Mouse (Mus musculus) layer of hippocampus, postnatal 14 days (tissue): ENCODE measurements around the gene Pcid2. TPM values are rescaled to one million over a fixed set of nuclear protein-coding genes. Genes with fewer than 3 reads are reported as not detected.

Experiments
- DNase-seq, 2 experiments: peaks; one replicate each; pipeline ENCODE4 v3.0.0; 2021 to 2022; ENCODE audit warnings: low spot score in 2 of 2, mixed read lengths in 1 of 2
- long read RNA-seq, 2 experiments: library from polyadenylated mRNA; stranded (forward); transcript quantifications; one replicate each; pipeline ENCODE4 v2.0.0; 2021
- total RNA-seq, 2 experiments: library from RNA; stranded (reverse); gene quantifications; 2 replicates each; pipeline ENCODE4 v1.2.3; 2021

Pcid2 gene
- total RNA-seq, result 10 to 100 TPM; 25.2 TPM
- long read RNA-seq, experiment 1, transcript Pcid2-201 (14 exons, 2,860 nt), result major isoform, 27 of 29 reads
- long read RNA-seq, experiment 1, partial matches to known transcripts, result 1 of 29 reads
- long read RNA-seq, experiment 1, other reads (novel, unspliced or antisense), result 1 of 29 reads
- long read RNA-seq, experiment 2, transcript Pcid2-201 (14 exons, 2,860 nt), result major isoform, 21 of 28 reads
- long read RNA-seq, experiment 2, partial matches to known transcripts, result 2 of 28 reads
- long read RNA-seq, experiment 2, other reads (novel, unspliced or antisense), result 5 of 28 reads

DNA sequence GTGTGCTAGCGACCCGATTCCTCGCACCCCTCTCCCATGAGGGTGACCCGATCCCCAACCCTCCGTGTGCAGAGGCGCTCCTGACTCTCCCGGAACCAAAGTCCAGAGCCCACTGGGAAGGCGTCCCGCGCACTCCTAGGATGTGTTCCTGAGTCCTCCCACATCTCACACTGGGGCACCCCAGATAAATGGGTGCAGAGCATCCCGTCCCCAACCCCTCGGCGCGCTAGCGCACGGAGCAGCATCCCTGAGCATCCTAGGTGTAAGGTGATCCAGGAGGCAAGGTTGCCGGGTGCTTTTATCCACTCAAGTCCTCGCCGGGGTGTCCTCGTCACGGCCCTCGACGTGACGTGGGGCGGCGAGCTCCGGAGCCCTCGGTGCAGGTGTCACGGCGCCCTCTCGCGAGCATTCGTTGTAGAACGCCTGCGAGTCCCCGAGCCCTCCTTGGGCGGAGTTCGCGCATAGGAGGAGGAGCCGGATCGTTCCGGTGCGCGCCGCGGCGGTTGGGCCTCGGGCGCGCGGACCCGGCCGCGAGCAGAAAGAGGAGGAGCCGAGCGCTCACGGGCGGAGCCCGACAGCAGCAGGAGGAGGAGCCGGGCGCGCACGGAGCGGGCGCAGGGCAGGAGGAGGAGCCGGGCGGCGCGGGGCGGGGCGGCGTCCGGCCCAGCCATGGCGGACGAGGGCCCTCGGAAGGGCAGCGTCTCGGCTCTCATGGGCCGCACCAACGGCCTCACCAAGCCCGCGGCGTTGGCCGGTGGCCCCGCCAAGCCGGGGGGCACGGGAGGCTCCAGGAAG lies at the start of gene Pcid2, which contains the start of gene Cul4a:
Pcid2 (minus strand) TSS at position 373 of the 795 bp plus-strand sequence.
Cul4a (plus strand) TSS at position 535 of the 795 bp plus-strand sequence.
- DNase-seq, result peak; percentile 95 to 97

DNA sequence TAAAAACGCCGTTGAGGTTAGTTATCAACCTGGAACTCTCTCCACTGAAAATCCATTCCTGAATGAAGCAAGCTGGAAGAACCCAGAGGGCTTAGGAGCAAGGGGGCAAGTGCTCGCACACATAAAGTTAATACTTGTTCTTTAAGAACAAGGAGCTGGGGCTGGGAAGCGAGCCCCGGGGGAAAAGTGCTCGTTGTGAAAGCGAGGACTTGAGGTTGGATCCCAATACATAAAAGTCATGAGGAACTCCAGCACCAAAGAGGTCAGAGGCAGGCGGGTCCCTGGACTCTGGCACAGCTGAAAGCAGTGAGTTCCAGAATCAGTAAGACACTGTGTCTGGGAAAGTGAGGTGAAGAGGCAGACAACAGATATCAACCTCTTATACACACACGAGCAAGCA lies 48.8 kb upstream of the Pcid2 start:
- DNase-seq, result no peak

DNA sequence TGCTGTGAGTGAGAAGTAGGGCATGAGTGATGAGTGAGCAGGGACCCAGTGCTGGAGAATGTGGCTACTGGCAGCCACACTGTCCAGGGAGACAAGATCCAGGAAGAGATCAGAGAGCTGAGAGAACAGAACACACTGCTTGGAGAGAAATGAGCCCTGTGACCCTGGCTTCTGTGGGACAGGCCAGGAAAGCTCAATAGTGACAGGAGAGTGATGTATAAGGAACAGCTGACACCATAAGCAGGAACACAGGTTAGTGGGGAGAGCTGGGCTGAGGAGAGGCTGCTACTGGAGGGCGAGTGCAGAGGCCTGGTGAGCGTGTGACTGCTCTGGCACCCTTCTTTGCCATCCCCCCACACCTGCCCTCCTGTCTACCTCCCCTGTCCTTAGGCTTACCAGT lies 45.7 kb upstream of the Pcid2 start:
- no peak for DNase-seq

DNA sequence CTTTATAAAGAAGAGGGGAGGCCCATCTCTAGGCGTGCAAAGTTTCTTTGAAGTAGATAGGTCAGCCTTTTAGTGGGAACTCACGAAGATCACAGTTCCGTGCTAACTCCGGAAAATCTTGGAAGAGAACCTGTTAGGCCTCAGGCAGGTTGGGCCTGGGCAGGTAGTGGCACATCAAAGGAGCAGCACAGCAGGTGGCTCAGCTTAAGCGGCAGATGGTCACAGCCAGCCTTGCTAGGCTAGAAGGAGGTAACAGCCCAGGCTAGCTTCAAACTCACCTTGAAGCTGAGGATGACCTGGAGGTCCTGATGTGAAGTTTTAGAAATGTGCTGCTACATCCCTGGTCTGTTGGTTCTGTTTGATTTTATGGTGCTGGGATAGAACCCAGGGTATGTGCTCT lies 44.6 kb upstream of the Pcid2 start:
- DNase-seq, result no peak

DNA sequence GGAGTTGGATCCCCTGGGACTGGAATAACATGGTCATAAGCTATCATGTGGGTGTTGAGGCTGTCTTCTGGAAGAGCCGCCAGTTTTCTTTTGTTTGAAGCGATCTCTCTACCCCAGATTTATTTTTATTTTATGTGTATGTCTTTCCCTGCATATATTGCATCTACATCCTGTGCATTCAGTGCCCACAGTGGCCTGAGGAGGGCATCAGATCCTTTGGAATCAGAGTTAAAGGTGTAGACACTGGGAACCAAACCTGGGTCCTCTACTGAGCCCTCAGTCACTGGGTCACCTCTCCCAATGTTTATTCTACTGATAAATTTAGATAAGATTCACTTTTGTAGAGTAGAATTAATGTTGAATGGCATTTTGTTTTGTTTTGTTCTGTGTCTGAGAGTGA lies 44.0 kb upstream of the Pcid2 start:
- DNase-seq, result no peak

DNA sequence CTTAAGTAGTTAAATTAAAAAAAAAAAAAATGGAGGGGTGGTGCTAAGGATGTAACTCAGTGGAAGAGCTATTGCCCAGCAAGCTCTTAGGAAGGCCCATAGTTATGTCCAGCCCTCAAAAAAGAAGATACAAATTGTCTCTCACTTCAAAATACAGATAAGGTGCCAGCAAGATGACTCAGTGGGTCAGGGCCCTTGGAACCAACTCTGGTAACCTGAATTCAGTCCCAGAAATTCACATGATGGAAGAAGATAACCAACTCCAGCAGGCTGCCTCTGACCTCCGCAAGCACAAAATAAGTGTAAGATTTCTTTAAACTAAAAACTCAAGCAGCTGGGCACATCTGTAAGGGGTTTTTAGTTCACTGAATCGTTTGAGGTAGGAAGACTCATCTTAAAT lies 43.2 kb upstream of the Pcid2 start:
- DNase-seq, result no peak

DNA sequence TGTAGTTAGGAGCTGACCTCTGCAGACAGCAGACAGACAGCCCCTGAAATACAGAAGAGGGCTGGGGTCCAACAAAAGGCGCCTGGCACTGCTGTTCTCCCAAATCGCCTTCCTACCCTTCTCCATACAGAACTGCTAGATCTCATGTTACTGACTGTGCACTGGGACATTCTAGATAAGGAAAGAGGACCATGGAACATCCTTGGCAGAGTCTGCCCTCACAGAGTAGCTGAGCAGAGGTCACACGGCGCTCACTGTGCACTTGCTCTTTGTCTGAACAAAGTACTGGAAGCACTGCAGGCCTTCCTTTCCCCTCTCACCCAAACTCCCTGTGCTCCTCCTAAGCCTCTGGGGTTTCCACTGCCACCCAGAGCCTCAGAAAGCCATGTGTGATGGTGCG lies 36.4 kb upstream of the Pcid2 start:
- no peak for DNase-seq

DNA sequence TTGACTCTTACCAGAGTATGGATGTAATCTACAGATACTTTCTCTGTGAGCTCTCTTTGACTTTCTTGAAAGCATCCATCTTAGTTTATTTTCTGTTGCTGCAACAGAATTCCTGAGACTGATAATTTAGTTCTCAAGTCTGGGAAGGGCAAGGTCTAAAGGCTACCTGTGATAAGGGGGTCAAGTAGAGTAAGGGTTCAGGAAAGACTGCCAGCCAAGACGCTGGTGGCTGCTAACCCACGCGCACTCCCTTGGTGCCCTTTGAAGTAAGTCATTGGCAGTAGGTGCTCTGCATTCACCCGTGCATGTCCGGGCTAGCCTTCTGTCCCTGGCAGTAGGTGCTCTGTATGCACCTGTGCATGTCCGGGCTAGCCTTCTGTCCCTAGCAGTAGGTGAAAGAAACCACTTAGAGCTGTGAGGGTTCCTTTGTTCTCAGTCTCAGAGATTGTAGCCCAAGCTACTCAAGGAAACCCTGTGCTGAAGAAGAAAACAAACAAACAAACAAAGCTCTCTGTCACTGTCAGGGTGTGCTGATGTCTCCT lies 34.5 kb upstream of the Pcid2 start:
- no peak for DNase-seq

DNA sequence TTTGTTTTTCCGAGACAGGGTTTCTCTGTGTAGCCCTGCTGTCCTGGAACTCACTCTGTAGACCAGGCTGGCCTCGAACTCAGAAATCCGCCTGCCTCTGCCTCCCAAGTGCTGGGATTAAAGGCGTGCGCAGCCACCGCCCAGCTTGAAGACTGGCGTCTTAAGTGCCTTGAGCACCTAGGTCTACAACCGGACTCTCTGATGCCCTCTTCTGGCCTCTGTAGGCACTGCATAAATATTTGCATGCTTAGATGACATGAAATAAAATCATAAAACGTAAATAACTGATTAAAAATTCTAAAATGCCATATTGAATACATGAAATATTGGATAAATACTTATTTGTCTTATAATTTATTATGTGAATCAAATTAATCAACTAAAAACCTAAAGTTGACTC lies 27.0 kb upstream of the Pcid2 start:
- peak; percentile 17 to 33 for DNase-seq

DNA sequence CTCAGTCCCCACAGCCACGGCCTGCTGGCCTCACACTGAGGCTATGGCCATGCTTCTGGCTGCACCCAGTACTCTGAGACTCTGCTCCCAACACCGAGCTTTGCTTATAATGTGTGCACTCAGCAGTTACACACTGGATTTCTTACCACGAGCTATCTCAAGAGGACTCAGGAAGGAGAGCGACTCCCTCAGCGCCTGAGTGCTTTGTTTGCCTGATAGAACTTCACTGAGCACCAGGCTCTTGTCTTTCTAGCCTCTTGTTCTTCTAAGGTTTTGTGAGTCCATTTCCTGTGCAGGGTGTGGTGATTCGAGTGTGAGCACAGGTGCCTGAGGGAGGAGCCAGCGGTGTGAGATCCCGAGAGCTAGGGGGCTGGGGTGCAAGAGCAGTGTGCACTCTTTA lies 19.6 kb upstream of the Pcid2 start:
- no peak for DNase-seq

DNA sequence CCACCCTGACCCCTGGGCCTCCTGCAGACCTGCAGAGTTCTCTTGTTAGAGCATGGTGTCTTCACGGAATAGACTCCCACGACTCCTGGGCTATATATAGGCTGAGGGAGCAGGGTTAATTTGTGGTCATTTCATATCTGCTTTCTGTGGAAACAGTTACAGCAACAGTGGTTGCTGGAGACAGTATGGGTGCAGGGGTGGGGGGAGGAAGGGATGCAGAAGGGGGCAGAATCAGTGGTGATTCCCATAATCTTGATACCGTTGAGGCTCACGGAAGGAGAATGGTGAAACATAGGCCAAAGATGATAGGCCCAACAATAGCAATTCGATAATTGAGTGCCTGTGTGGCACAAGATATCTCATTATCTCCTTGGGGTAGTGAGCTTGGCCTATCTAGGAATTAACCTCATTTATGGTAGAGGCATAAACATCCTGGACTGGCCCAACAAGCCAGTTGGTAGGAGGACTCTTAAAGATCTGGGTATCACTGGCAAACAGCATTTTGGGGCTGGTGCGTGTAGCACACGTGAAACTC lies 17.7 kb upstream of the Pcid2 start:
- no peak for DNase-seq

DNA sequence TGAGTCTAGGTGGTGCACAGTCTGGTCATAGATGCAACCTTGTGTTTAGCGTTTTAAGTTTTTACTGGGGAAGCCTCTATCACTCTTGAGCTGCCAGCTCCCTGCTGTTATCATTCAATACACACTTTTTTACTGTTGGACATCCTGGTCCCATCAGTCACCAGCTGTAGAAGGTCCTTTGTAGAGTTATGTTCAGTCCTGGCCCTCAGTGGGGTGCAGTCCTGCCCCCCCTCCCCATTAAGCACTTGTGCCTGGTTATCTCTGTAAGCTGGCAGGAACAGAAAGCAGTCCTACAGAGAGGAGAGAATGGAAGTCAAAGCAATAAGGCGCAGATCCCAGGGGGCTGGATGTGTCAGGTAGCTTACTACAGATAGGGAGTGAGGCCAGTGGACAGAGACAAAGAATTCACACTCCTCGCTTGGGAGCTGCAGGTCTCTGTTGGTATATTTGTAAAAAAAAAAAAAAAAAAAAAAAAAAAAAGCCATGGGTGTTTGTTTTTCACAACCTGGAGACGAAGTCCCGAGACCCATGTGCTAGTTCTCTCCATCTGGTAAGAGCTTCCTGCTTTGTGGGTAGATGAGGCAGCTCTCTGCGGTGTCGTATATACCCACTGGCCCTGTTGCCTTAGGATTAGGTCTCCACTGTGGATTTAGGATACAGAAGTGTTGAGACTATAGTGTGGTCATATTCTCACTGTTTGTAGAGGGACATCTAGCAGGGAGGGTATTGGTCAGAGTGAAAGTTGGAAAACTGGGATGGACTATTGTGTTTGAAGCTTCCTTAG lies 15.8 kb upstream of the Pcid2 start:
- DNase-seq, result no peak

DNA sequence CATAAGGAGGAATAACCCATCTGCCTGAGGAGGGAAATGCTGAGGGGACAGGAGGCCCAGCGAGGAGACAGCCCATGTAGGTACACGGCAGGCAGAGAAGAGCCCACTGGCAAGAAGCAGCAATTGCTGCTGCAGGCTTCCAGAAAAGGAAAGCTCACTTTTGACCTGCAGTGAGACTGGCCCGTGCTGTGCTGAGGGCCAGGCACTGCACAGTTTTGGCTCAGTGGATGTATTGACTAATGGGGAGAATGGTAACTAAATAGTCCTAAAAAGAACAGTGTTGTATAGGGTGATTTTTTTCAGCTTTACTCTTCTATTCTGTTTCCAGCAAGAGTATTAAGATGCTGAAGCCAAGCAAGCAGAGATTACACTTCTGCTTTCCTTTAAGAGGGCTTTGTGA lies 13.3 kb upstream of the Pcid2 start:
- no peak for DNase-seq

DNA sequence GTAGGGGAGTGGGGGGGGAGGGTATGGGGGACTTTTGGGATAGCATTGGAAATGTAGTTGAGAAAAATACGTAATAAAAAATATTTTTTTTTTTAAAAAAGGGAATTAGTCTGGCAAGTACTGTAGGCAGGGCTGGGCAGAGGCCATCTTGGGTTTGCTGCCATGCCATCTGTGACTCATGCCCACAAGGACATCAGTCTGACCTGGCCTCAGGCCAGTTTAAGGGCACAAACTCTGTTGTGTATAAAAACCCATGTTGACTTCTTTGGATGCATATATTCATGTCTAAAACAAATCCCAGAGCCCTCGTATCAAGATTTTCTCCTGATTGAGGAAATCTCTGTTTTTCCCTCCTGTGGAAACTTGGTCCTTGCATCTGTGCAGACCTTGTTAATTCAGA lies 11.8 kb upstream of the Pcid2 start:
- DNase-seq, result no peak

DNA sequence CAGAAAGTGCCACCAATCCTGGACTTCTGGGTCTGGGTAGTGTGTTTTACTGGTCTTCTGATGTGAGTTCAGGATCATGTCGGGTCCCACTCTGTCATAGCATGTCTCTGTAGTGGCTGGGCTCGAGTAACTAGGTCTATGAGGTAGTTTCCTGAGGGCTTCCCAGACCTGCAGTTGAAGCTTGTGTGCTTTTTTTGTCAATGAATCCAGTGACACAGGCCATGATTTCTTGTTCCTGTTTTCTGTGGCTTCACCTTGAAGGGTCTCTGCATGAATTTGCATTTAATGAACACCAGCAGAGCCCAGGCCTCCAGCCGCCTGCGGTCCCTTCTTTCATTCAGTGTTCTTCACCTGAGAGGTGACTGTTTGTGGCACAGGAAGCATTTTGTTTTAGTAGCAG lies 8.0 kb upstream of the Pcid2 start:
- no peak for DNase-seq

DNA sequence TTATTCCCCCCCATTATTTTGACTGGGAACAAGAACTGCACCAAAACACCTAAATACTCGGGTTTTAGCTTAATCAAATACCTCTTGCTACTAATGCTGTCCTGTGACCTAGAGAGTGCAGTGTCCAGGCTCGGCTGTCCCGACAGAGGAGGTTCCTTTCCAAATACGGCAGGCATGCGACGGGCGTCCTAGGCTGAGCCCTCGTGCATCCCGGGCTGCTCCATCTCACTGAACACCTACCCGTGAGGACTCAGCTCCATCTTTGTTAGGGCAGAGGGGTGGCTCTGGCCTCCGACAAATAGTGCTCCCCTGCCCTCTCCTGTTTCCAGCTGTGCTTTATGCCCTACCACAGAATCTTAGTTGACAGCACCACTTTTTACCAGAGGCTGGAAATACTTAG lies 6.7 kb upstream of the Pcid2 start:
- no peak for DNase-seq

DNA sequence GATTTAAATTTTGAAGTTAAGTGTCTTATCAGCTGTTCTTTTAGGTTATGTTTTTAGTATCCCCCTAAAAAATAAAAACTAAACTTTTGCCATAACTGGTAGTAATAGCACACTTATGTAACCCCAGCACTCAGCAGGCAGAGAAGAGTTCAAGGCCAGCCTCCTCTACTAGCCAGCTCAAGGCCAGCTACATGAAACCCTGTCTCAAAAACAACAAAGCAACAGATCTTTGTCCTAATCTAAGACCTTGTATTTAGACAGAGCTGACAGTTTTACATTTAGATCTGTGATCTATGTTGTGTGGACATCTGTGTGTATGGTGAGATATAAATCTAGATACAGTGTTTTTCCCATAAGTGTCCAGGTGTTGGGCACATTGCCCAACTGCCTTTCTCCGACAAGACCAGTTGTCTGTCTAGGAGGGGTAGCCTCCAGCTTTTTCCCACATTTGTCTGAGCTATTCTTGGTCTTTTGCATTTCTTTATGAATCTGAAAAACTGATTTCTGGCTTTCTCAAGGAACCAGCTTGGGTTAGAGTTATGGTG lies 4.2 kb upstream of the Pcid2 start:
- no peak for DNase-seq

DNA sequence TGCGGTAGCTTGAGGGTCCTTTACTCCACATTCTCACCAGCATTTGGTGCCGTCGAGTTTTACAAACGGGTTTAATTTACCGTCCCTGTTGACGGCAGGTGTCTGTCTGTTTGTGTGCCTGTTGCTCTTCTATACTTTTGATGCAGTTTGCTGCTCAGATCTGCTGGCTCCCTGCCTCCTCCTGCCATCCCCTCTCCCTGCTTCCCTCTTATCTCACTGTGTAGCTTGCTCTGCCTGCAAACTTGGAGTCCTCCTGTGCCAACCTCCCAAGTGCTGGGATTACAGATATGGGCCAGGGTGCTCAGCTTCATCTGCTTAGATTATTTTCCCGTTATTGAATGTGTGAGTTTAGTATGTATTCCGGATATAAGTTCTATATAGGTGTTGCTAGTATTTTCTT lies 3.7 kb upstream of the Pcid2 start:
- no peak for DNase-seq

DNA sequence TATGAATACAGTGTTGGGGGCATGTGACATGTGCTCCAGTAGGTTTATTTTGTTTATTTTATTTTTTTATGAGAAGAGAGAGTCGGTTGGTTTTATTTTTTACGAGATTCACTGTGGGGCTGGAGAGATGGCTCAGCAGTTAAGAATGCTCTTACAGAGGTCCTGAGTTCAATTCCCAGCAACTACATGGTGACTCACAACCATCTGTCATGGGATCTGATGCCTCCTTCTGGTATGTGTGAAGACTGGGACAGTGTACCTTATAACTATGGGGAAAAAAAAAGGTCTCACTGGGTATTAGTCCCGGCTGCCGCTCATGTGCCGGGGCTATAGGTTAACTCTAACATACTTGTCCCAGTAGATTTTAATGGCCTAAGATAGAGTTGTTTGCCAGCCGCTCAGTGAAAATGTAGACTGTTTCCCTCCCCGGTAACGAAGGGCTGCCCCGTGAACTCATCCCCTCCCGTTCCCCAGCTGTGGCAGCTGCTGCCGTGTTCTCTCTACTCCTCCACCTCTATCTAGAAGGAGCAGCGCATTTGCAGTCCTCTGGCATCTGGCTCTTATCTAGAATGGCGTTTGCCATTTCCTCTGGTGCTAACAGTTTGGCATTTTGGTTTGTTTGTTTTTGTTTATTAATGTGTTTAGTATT lies 2.9 kb upstream of the Pcid2 start:
- DNase-seq, result no peak

DNA sequence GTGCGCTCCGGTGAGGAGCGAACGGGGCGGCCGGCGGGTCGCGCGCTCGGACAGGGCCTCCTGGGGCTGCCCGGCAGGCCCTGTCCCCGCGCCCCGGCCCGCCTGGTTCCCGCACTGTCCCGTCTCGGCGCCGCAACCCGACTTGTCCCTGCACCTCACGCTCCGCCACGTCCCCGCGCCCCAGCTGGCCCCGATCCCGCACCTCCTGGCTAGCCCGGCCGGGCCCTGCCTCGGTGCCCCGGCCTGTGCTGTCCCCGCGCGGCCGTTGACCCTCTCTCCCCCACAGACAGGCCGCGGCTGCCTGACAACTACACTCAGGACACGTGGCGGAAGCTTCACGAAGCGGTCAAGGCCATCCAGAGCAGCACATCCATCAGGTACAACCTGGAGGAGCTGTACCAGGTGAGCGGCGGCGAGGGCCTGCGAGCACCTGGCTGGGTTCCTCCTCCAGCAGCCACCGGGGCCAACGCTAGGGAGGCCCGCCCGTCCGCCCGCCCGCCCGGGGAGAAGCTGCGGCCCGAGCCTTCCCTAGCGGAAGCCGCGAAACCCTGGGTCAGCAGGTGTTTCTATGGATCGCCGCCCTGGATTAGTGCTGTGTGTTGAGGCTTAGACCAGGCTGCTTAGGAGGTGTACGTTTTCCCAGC lies 771 bp upstream of the Pcid2 start:
- DNase-seq, result peak in 1 of 2 experiments; percentile 11
